Mouse (Mus musculus) telencephalon, adult 2 months (tissue): Measurements from ENCODE around the gene Rbm47.
A peak's percentile ranks its signal among the peaks of the same experiment; 100 is the strongest.
"Not testable (repeated sequence)": the region's sequence is repeated elsewhere in the genome, so short reads cannot be mapped to it uniquely, and the experiment has no call there.

Experiments used
- DNase-seq: peaks from one replicate; pipeline ENCODE4 v3.0.0-alpha.2; 2011; ENCODE audit warnings: low read depth, low spot score

The Rbm47 gene

DNA sequence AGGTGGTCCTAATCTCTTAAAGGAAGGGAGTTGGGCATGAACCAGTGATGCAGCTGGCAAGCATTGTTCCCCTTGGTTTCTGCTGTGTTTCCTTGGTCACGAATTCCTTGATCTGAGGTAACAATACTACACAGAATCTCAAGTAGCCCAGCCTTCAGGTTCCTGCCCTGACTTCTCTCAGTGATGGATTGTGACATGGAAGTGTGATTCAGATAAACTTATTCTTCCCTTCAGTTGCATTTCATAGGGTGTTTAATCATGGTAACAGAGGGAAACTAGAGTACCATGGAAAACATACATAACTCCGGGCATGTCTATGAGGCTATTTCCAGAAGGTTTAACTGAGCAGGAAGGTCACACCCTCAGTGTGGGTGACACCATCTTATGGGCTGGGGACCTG, at the start of gene Rbm47:
Rbm47 (minus strand) TSS at position 101 of the 400 bp plus-strand sequence.
- DNase-seq: no peak

DNA sequence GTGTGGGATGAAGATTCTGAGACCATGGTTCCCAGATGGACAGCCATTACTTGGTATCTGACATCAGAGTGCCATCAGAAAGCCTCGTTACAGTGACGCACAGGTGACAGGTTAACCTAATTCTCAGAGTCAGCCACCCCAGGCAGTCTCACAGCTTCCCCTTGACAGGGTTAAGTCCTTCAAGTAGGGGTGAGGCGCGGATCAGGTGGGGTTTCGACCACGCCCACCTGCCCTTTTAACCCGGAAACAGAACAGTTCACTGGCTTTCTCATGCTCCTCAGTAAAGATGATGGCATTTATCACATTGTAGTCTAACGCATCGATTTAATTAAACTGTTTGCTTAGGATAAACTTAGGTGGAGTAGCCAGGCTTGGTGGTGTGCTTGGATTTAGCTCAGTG, 47.7 kb upstream of the Rbm47 start:
- no peak for DNase-seq

DNA sequence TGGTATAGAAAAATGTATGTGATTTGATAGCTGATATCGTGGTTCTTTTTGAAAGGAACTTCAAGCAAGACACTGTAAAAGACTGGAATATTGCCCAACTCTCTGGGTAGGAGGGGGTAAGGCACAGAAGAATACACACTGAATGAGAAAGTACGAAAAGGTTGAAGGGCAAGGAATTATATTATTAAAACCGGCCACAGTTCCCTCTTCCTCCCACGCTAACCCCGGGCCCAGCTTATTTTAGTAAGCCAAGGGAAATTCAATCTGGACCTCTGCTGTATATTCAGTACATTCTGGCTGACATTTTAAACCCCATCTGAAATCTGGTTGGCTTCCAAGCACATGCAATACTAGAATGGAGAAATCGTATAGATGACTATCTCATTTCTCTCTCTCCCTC, 46.8 kb upstream of the Rbm47 start:
- no peak for DNase-seq

DNA sequence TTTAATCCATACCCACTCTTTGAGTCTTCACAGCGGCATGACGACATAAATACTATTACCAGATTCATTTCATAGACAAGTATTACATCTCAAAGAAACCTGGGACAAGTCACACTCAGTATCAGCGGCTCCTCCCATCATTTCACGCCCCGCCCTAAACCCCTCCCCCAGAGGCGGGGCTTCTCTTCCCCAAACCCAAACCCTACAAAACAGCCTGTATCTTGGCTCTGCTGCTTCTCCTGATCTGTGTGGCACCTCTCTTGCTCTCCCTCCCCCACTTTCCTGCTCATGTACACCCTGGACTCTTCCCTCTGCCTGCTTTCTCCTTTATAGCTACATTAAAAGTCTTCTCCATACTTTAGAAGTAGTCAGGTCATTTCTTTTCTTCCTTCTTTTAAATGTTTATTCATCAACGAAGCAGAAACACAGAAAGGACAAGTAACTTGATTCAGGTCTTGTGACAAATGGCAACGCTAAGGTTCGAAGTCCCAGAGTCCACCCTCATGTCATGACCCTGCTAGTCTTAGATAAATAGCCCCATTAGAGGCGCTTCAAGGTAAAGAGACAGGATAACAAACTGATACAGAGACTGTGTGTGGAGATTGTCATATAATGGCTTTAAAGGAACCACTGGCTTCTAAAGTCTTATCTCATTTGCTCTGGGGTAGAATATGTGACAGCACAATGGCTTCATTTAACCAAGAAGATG, 42.8 kb upstream of the Rbm47 start:
- DNase-seq: no peak

DNA sequence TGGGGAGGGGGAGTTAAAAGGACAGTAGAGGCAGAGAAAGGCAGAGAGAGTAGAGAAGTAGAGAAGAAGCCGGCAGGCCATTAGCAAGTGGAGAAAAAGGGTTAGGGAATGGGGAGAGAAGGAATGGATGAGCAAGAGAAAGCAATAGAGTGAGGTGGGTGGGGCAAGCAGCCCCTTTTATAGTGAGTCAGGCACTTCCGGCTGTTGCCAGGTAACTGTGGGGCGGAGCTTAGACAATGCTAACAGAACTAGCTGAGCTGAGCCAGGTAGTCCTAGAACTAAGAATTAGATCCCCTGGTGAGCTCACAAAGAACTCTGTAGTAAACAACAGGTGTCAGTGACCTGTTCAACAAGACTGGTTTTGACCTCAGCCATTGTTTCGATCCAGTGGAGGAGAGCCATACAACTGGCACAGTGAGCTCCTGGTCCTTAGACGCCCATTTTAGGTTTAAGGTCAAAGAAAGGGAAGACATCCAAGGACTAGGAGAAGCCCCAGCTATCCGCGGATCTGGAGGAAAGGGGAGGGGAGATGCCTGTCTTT, 41.5 kb upstream of the Rbm47 start:
- DNase-seq: no peak

DNA sequence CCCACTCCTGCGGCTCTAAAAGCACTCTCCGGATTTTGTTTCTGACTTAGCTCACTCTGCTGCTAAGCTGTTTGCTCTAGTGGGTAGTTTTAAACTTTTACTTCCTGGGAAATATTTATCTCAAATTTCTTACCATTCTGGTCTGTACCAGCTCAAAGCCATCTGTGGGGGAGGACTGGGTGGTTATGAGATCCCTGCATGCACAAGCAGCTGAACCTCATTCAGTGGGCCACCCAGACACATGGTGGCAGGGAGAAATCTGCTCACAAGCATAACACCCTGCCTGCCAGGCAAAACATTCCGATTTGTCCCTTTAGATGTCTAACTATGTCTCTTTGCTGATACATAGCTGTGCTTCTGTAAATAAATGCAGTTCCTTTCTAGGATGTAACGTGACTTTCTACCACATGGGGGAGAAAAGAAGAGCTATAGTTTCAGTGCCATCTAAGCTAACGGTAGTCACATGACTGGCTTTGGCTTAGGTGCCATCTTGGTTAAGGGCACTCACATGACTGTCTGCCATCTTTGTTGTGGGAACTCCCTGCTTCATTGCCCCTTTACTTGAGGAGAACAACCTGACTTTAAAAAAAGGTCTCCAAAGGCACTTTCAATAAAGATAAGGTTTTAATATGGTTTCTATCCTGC, 36.7 kb upstream of the Rbm47 start:
- no peak for DNase-seq

DNA sequence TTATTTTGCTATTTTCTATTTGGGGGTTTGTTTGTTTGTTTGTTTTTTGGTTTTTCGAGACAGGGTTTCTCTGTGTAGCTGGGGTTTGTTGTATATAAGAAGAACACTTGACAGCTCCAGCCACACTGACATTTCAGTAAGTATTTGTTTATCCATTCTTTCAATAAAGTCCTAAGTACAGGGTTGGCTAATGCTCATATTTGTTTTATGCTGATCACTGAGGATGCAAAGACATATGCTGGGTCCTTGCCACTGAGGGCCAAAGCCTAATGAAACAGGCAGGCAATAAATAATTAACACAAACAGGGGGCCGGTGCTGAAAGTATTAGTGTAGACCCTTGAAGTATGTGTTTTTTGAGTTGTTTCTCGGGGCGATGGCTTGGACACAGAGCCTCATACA, 32.0 kb upstream of the Rbm47 start:
- DNase-seq: no peak

DNA sequence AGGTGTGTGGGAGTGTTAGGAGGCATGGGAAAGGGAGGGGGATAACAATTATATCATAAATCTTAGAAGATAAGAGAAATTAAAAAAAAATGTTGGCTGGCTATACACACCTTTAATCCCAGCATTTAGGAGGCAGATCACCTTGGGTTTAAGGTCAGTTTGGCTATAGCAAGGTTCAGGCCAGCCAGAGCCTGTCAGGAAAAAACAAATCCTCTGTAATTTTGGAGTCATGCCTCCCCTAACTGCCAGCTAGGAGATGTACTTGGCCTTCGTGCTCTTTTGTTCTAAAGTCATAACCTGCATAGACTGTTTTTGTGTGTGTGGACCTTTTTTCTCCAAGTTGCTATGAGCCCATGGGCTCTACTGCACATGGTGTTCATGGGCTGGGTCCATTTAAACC, 30.5 kb upstream of the Rbm47 start:
- no peak for DNase-seq

DNA sequence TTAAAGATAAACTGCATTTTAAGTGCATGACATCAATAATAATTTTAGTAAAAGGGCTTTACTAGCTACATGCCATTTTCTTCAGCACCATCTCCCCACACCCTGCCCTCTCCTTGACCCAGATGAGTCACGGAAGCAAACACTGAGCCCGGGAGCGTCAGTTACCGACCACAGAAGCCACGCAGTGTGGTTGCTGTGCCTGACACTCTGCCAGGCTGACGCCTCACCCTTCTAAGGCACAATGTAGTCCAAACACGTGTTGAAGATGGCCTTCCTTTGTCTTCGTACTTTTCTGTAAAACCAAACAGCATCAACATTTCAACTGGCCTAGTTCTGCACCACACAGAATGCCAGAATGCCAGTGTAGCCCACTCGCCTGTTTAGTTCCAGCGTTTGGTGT, 27.1 kb upstream of the Rbm47 start:
- no peak for DNase-seq

DNA sequence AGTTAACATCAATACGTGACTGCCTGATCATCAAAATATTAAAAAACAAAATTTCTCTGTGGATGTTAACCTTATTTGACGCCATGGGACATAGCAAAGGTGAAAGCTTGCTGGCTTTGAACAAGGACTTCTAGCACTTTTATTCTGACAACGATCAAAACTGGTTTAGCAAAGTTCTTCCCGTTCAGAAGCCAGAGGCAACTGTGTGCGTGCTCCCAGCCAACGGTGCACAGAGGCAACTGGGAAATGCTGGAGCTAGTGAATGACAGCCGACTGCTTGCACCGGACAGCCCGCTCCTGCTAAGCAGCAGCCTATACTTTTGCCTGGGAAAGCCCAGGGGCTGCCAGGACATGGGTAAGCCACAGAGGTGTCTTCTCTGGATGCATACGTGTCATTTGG, 22.4 kb upstream of the Rbm47 start:
- DNase-seq: no peak

DNA sequence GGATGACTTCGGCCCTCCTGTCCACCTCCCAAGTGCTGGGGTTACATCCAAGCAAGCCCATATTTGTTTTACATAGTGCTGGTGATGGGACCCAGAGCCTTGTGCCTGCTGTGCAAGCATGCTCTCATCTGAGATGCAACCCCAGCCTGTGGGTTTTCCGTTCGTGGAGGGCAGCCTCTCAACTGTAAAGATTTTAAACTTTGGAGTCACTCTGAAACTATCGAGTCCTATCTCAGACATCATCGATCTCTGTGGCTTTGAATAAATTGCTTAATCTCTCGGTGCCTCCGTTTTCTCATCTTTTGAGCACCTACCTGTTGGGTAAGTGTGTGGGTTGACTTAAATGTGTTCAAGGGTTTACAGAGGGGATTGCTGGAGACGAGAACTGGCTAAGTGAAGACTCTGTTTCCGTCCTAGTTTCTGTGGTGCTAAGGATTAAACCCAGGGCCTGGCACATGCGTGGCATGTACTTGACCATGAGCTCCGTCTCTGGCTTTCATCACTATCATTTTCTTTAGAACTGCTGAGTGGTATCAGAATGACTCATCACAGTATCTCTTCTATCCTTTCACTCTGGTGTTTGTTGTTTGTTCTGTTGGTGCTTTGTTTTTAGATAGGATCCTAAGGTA, 20.4 kb upstream of the Rbm47 start:
- no peak for DNase-seq

DNA sequence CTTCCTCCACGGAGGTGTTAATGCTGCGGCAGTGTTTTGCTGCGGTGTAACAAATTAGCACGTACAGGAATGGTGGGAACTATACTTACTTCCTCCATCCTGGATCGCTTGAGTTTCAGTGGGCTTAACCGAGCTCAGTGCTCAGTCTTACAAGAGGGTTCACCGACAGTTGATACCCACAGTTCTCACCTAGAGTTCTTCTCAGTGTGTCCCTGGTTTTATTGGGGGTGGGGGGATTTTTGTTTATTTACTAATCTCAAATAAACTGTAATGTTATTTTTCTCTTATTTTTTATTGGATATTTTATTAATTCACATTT, 18.2 kb upstream of the Rbm47 start:
- DNase-seq: no peak

DNA sequence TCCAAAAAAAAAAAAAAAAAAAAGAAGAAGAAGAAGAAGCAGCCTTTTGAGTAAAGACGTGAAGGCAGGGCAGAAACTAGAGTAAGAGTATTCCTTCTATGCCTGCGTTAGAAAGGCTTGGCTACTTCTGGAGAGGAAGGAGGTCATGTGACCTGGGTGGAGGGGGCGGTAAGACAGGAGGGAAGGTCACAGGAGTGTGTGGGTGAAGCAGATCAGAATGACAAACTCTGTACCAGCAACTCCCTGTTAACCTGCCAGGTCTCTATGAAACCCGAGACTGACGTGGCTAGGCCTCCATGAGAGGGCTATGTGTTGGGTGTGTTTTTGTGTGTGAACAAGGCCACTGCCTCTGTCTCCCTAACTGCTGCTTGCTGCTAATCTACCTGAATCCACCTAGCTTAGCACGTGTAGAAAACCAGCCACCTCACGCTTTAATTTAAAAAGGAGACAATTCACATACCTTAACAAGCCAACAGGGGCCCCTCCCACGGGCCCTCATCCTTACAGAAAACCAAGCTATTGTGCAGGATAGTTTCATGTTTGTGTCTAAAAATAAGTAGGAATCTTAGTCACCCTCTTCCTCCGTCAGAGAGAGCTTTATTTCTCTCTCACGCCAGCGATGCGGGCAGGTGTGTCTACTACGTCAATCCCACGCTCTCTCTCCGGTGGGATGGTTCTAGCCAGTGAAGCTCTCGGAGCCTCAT, 17.7 kb upstream of the Rbm47 start:
- no peak for DNase-seq

DNA sequence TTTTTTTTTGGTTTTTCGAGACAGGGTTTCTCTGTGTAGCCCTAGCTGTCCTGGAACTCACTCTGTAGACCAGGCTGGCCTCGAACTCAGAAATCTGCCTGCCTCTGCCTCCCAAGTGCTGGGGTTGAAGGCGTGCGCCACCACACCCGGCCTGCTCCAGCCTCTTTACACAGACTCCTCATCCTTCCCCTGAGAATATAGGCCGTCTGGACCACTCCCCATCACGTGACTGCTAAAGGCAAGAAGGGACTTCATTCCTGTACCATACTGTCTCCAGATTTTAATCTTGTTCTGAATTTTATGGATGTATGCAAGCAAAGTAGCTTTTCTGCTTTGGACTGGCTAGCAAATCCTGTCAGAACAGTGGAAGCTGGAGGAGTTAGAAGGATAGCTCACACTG, 15.7 kb upstream of the Rbm47 start:
- not testable (repeated sequence) for DNase-seq

DNA sequence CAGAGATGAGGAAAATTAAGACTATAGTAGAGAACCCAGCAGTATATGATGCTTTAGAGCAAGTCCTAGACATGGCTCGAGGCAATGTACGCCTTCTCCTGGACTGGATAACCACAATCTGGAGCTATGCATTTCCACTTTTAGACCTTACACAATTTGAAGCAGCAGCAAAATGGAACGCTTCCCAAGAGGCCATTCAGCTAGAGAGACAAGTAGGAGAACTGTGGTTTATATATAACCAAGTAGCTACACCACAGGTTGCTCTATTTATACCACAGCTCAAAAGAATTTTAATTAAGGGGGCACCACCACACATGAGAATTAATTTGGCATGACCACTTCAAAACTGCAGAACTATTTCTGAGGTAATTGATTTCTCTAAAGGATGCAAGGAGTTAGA, 9.2 kb upstream of the Rbm47 start:
- peak; percentile 39 for DNase-seq

DNA sequence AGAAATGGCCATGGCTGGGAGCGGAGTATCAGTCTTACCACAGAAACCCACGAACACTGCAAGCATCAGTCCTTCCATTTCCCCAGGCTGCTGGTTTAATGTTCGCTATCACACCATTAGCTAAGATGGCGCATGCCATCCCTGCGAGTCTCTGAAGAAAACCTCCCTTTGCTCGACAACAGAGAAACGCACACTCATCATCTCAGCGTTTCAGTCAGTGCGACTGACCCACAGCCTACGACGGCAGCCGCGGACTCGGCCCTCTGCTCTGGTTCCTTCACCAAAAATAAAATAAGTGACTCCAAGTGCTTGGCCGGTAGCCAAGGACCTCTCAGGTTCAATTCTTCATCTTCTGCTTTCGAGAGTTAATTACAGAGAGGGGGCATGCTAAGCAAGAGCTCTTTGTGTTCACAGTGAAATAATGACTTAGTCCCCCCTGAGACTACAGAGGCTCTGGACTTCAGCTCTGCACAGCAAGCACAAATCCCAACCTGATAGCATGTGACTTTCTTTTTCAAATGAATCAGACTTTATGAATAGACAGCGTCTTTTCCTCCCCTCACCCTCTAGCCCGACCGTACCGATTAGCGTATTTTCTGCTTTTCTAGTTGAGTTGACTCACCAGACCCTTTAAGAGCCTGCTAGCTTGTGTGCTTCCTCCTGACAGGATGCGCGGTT, 1.4 kb upstream of the Rbm47 start:
- DNase-seq: no peak

DNA sequence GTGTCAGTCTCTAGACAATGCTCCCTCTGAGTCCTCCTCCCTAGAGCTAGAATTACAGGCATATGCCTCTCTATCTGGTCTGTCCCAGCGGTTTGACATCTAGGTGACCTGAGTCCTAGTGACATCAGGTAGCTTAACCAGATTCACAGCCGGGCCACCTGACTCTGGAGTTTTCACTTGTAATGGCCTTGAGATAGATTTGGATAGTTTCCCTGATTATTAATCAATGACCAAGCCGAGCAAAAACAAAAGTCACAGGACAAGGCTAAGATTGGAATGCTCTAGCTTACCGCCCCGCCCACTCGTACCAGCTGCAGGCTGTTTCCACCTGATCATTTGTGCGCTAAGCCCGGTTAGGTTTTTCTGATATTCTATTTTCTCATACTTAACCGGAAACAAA, 2.3 kb downstream of the Rbm47 start:
- DNase-seq: no peak

DNA sequence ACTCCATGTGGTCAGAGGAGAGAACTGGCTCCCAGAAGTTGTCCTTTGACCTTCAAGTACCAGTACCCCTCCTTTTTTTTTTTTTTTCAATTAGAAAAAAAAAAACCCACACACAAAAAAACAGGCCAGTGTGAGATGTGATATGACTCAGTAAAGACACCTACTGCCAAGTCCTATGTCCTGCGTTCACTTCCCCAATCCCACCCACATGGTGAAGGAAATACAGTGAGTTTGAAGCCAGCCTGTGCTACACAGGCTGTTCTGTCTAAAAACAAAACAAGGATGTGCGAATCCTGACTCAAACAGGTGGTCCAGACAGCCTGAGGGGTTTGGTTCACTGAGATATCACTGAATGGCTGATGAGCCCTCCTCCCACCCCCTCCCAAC, 3.8 kb downstream of the Rbm47 start:
- DNase-seq: peak; percentile 34

DNA sequence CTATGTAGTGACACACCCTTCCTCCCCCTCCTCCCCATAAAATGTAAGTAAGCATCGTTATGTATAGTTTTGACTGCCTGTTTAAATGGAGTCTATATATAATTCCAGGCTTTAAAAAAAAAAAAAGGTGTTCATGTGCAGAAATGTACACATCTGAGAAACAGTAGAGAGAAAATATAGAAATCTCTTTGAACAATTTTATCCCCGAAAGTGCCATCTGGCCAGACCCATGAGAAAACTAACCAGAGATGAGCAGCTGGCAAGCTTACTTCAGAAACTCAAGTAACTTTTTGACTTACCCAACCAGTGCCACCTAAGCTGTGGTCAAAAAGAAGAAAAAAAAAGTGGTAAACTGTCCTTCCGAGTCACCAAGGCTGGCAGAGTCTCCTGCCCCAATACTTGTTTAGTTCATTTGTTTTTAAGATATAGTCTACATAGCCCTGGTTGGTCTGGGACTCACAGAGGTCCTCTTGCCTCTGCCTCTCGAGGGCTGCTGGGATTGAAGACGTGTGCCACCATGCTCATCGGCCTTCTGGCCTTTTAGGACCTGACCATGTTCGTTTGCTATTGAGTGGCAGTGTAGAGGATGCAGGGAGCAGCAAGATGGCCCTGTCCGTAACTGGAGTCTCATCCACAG, 4.3 kb downstream of the Rbm47 start:
- peak; percentile 33 for DNase-seq

DNA sequence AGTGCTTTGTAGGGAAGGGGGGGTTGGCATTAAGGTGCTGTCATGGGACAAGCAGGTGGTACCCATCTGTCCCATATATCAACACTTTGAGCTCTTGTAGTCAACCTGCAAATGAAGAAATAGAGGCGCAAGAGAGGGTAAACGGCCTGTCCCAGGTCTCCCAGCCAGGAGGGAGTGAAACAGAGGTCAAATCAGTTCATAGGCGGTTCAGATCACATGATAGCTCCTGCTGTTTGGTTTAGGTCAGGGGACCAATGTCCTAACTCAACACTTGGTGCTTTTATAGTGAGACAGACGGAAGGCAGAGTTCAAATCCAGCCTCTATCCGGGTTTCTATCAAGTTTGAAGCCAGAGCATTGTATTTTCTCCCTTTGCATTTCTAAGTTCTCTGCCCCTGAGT, 6.0 kb downstream of the Rbm47 start:
- DNase-seq: no peak

DNA sequence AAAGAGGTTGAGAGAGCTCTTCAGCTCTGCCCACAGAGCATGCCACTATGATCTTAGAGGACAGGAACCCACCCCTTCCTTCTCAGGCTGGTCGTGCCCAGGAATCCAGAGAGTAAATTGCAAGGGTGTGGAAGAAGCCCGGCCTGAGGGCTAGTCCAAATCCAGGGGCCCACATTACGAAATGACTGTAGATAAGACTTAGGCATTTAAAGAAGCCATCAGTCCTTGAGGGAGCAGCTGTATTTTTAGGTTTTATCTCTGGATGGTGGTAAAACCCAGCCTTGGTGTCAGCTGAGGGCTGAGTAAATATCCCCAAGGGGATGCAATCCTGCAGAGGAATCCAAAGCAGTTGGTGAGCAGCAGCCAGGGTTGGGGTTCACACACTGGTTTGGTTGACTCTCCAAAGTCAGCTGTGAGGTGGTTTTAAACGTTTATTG, 6.7 kb downstream of the Rbm47 start:
- DNase-seq: no peak
